Mouse (Mus musculus) stomach, embryonic 14.5 days (tissue): ENCODE measurements around the gene Spdye4a. TPM values are rescaled to one million over a fixed set of nuclear protein-coding genes. Genes with fewer than 3 reads are reported as not detected.

ENCODE experiments used
- ATAC-seq: fragments of 200-750 bp; cut with Nextera tagmentation; 2 replicates; pipeline ENCODE4 v1.8.0; 2017; ENCODE audit warnings: low read depth, moderate TSS enrichment; ENCODE audit not compliant: insufficient number of reproducible peaks, insufficient read depth, low FRiP score
- H3K27ac ChIP-seq: fragments of 300-500 bp; sonication (generic); 2 replicates; pipeline ENCODE4 v1.5.1; 2014; ENCODE audit warnings: mild to moderate bottlenecking, low read length, moderate library complexity, mixed read lengths
- H3K27me3 ChIP-seq: fragments of 300-500 bp; sonication (generic); 2 replicates; pipeline ENCODE4 v1.6.1; 2014; ENCODE audit warnings: low read length, control low read depth, mixed read lengths; ENCODE audit not compliant: control insufficient read depth, insufficient read depth
- H3K36me3 ChIP-seq: fragments of 300-500 bp; sonication (generic); 2 replicates; pipeline ENCODE4 v1.6.1; 2014; ENCODE audit warnings: mild to moderate bottlenecking, control low read depth, low read length, moderate library complexity, mixed read lengths; ENCODE audit not compliant: control insufficient read depth, insufficient read depth
- H3K4me1 ChIP-seq: fragments of 300-500 bp; sonication (generic); 2 replicates; pipeline ENCODE4 v1.6.1; 2014; ENCODE audit warnings: low read length, control low read depth, mixed read lengths; ENCODE audit not compliant: control insufficient read depth, insufficient read depth
- H3K4me2 ChIP-seq: fragments of 300-500 bp; sonication (generic); replicated peaks from 2 replicates; pipeline ENCODE4 v1.6.1; 2014; ENCODE audit warnings: low read depth, low read length, control low read depth
- H3K4me3 ChIP-seq: fragments of 300-500 bp; sonication (generic); 2 replicates; pipeline ENCODE4 v1.5.1; 2014; ENCODE audit warnings: low read depth, low read length, control low read depth
- H3K9ac ChIP-seq: fragments of 300-500 bp; sonication (generic); replicated peaks from 2 replicates; pipeline ENCODE4 v1.6.1; 2014; ENCODE audit warnings: low read depth, mild to moderate bottlenecking, control low read depth, low read length, moderate library complexity, mixed read lengths
- H3K9me3 ChIP-seq: fragments of 300-500 bp; sonication (generic); 2 replicates; pipeline ENCODE4 v1.6.1; 2016; ENCODE audit warnings: low read depth, low read length, control low read depth; ENCODE audit not compliant: control insufficient read depth
- WGBS: fragments of 180-500 bp; shearing (Covaris S2); extraction: QIAGEN DNeasy Blood & Tissue Kit; methylation state at CpG from one replicate; pipeline ENCODE4 v1.1.7; 2014; 5-methylcytosine and 5-hydroxymethylcytosine counted together
- polyA plus RNA-seq: library from polyadenylated mRNA; unstranded; fragments of >200 nt; fragmentation: Nextera tagmentation; extraction: Ambion mirVana; gene quantifications from 2 replicates; pipeline ENCODE4 v1.2.1, GENCODE M21; 2014

Spdye4a gene
- polyA plus RNA-seq, 1 experiment from 2014 or later, result not detected

DNA sequence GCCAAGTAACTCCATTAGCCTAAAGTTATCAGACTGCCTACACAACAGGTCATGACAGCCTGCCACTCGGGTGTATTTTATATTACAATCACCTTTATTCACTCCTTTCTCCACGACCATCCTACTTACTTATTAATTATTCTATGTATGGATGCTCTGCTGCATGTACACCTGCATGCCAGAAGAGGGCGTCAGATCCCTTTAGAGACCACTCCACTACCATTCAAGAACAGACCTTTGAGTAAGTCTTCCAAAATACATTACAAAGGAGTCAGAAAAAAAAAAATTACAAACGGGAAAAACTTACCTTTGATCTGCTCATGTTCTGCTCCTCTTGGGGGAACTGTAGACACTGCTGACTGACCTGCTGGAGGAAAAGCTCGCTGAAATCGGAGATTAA lies 47.5 kb downstream of the Spdye4a start:
- peaks cover 34% of the 10 kb centered on the region for H3K36me3 ChIP-seq
- ATAC-seq, result no peak
- H3K4me3 ChIP-seq, result peak overlapping the region; percentile 92; the same call in 1 of the 2 replicates
- peak overlapping the region; percentile 88 for H3K4me2 ChIP-seq
- H3K9me3 ChIP-seq, result no peaks in the 10 kb centered on the region
- 0 out of 2 replicates have a peak, but pooled peaks cover 8% of the 10 kb centered on the region for H3K4me1 ChIP-seq
- H3K27ac ChIP-seq, result no peak overlapping the region
- H3K9ac ChIP-seq, result 0 out of 2 replicates have a peak overlapping the region, but pooled peaks have one; percentile 91
- 35% methylated on average over 6 of the region's 6 CpGs for WGBS
- H3K27me3 ChIP-seq, result no peaks in the 10 kb centered on the region

- peaks cover 48% of the 10 kb centered on the region for H3K36me3 ChIP-seq
- no peak overlapping the region for H3K4me2 ChIP-seq
- no peak for ATAC-seq
- H3K27ac ChIP-seq, result no peak overlapping the region
- H3K9me3 ChIP-seq, result no peaks in the 10 kb centered on the region; the same call in 1 of the 2 replicates
- 0 out of 2 replicates have a peak, but pooled peaks cover 8% of the 10 kb centered on the region for H3K4me1 ChIP-seq
- no peak overlapping the region for H3K9ac ChIP-seq
- no peaks in the 10 kb centered on the region for H3K27me3 ChIP-seq
- H3K4me3 ChIP-seq, result no peak overlapping the region
- WGBS, result 92% methylated on average over 3 of the region's 3 CpGs
Observed at GRCm38 (mm10) chr5:143177541-143178200, 49.0 kb downstream of the Spdye4a start.

DNA sequence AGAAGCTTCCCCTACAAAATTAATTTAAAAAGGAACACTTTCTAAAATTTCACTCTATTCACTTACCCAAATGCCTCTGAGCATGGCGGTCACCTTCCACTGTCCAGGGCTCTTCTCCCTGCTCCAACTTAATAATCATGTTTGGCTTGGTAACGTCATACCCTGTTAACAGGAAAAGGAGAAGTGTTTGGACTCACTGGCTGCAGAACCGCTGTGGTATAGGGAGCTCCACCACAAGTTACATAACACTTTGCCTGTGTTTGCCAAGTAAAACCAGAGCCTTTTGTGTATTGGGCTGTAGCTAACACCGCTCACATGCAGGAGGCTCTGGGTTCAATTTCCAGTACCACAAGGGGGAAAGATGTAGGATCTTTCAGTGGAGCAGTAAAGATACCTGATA lies 50.7 kb downstream of the Spdye4a start:
- H3K9ac ChIP-seq, result no peak overlapping the region
- no peak overlapping the region for H3K27ac ChIP-seq
- 93% methylated on average over 4 of the region's 4 CpGs for WGBS
- H3K4me1 ChIP-seq, result 0 out of 2 replicates have a peak, but pooled peaks cover 8% of the 10 kb centered on the region
- no peak overlapping the region for H3K4me2 ChIP-seq
- no peak overlapping the region for H3K4me3 ChIP-seq
- ATAC-seq, result no peak
- H3K9me3 ChIP-seq, result no peaks in the 10 kb centered on the region; the same call in 1 of the 2 replicates
- H3K27me3 ChIP-seq, result no peaks in the 10 kb centered on the region
- H3K36me3 ChIP-seq, result peaks cover 60% of the 10 kb centered on the region

Other genes with a start within 250 kb of the Spdye4a start
- 50.7 and 52.1 TPM in 2 replicates for gene Rnf216, start 113.9 kb downstream of the Spdye4a start, polyA plus RNA-seq
- 0.07 TPM in 1 of 2 replicates, not detected in the other for gene Olfr718-ps1, start 79.3 kb downstream of the Spdye4a start, polyA plus RNA-seq
- 13.2 and 18.0 TPM in 2 replicates for gene Rbak, start 46.1 kb downstream of the Spdye4a start, polyA plus RNA-seq
- not detected in 2 replicates for gene Spdye4b, start 45.9 kb downstream of the Spdye4a start, polyA plus RNA-seq
- gene Zfp12, start 8.3 kb upstream of the Spdye4a start, polyA plus RNA-seq, result 15.9 and 19.3 TPM in 2 replicates
- gene Zfp316, start 43.1 kb upstream of the Spdye4a start, polyA plus RNA-seq, result 1.5 and 1.7 TPM in 2 replicates
- gene Zfp853, start 66.7 kb upstream of the Spdye4a start, polyA plus RNA-seq, result 0.12 and 0.24 TPM in 2 replicates
- gene E130309D02Rik, start 88.5 kb upstream of the Spdye4a start, polyA plus RNA-seq, result 26.0 and 28.8 TPM in 2 replicates
- gene Zdhhc4, start 102.4 kb upstream of the Spdye4a start, polyA plus RNA-seq, result 76.2 and 83.4 TPM in 2 replicates
- 1.3 and 2.0 TPM in 2 replicates for gene Grid2ip, start 130.4 kb upstream of the Spdye4a start, polyA plus RNA-seq
- gene Kdelr2, start 176.9 kb upstream of the Spdye4a start, polyA plus RNA-seq, result 387 and 412 TPM in 2 replicates
- gene Daglb, start 237.7 kb upstream of the Spdye4a start, polyA plus RNA-seq, result 9.0 TPM in 2 replicates